ENCODE assay signal across 8 mouse cellular contexts in the genomic region with DNA sequence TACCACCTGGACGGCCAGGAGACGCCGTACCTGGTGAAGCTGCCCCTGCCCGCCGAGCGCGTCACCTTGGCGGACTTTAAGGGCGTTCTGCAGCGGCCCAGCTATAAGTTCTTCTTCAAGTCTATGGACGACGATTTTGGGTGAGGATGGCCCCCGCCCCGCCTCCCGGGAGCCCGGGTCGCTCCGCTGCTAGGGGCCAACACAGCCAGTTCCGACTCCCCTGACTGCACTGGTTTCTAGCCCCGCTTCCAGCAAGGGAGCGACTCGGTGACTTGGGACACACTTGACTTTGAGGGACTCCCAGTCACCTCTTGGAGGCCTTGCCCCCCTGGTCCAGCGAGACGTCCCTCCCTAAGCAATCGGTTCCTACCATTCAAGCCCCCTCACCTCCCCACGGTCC. TPM values are rescaled to one million over a fixed set of nuclear protein-coding genes. Genes with fewer than 3 reads are reported as not detected.
A peak's percentile ranks its signal among the peaks of the same experiment; 100 is the strongest.
DNase-seq lines count a peak whose midpoint lies in the region; ATAC-seq and TF ChIP-seq lines count a peak whose summit lies in the region.

No protein-coding gene starts in this region.

- H3K9ac ChIP-seq in forebrain, embryonic 15.5 days (replicated peaks): peak overlapping the region; percentile 94
- peak overlapping the region; percentile 93 for H3K9ac ChIP-seq in neural tube, embryonic 15.5 days (replicated peaks)

- intact Hi-C loops in gastrocnemius, adult 2 months (cut with DNase I): loop anchor here (5.0 kb wide), 1 partner anchor 135 kb away; a partner anchor contains a TSS

- TF ChIP-seq POLR2A in spleen, adult 2 months (IDR thresholded peaks at IDR 0.05; ENCODE audit: low read depth, low read length): no peak

- peaks cover 9% of the 10 kb centered on the region; the same call in 1 of the 2 replicates for H3K4me1 ChIP-seq in spleen, adult 2 months (ENCODE audit: control insufficient read depth, insufficient read depth, insufficient read length)
- peaks cover 24% of the 10 kb centered on the region for H3K4me1 ChIP-seq in forebrain, embryonic 15.5 days
- H3K4me1 ChIP-seq in neural tube, embryonic 15.5 days: peaks cover 39% of the 10 kb centered on the region

- 0% methylated on average over 26 of the region's 26 CpGs for WGBS in spleen, adult 2 months
- WGBS in forebrain, embryonic 15.5 days: under 1% methylated on average over 26 of the region's 26 CpGs
- under 1% methylated on average over 26 of the region's 26 CpGs for WGBS in neural tube, embryonic 15.5 days

- peak; percentile 38; the same call in 1 of the 2 replicates for ATAC-seq in forebrain, embryonic 15.5 days (replicated peaks)
- peak; percentile 60 for ATAC-seq in neural tube, embryonic 15.5 days (ENCODE audit: low FRiP score)

- H3K27ac ChIP-seq in gastrocnemius, adult 2 months: peak overlapping the region; percentile 94
- peak overlapping the region; percentile 81 for H3K27ac ChIP-seq in spleen, adult 2 months (ENCODE audit: insufficient read depth, low read length)
- H3K27ac ChIP-seq in forebrain, embryonic 15.5 days (replicated peaks): peak overlapping the region; percentile 89
- H3K27ac ChIP-seq in neural tube, embryonic 15.5 days (replicated peaks): peak overlapping the region; percentile 91

- DNase-seq in gastrocnemius, adult 2 months: no peak
- no peak for DNase-seq in gastrocnemius, postnatal 10 days
- no peak for DNase-seq in spleen, adult 2 months (ENCODE audit: low read depth in 1 of 2, low spot score in 2 of 2)
- no peak for DNase-seq in spleen, postnatal 36 days (ENCODE audit: low spot score in 2 of 2)
- peak; percentile 51 for DNase-seq in liver
- no peak for DNase-seq in cerebellum, postnatal 36 days

- H3K27me3 ChIP-seq in spleen, adult 2 months (ENCODE audit: control insufficient read depth, insufficient read depth, low read length): no peaks in the 10 kb centered on the region
- no peaks in the 10 kb centered on the region for H3K27me3 ChIP-seq in forebrain, embryonic 15.5 days
- no peaks in the 10 kb centered on the region for H3K27me3 ChIP-seq in neural tube, embryonic 15.5 days (replicated peaks)

- no peaks in the 10 kb centered on the region for H3K9me3 ChIP-seq in forebrain, embryonic 15.5 days
- no peaks in the 10 kb centered on the region for H3K9me3 ChIP-seq in neural tube, embryonic 15.5 days (replicated peaks)

- no peaks in the 10 kb centered on the region for H3K36me3 ChIP-seq in spleen, adult 2 months (ENCODE audit: control insufficient read depth, insufficient read depth, low read length)
- peaks cover 3% of the 10 kb centered on the region; the same call in 1 of the 2 replicates for H3K36me3 ChIP-seq in forebrain, embryonic 15.5 days
- H3K36me3 ChIP-seq in neural tube, embryonic 15.5 days: peaks cover 20% of the 10 kb centered on the region

- TF ChIP-seq CTCF in gastrocnemius, adult 2 months (IDR thresholded peaks at IDR 0.05): no peak
- TF ChIP-seq CTCF in spleen, adult 2 months (IDR thresholded peaks at IDR 0.05; ENCODE audit: extremely low read depth, insufficient read depth, insufficient read length, insufficient replicate concordance): no peak

- peak overlapping the region; percentile 80 for H3K4me3 ChIP-seq in gastrocnemius, adult 2 months
- peak overlapping the region; percentile 98 for H3K4me3 ChIP-seq in spleen, adult 2 months (ENCODE audit: extremely low read depth, insufficient read depth, insufficient read length)
- peak overlapping the region; percentile 69 for H3K4me3 ChIP-seq in forebrain, embryonic 15.5 days
- H3K4me3 ChIP-seq in neural tube, embryonic 15.5 days (replicated peaks): peak overlapping the region; percentile 70

- peak overlapping the region; percentile 80 for H3K4me2 ChIP-seq in forebrain, embryonic 15.5 days (replicated peaks)
- H3K4me2 ChIP-seq in neural tube, embryonic 15.5 days: peak overlapping the region; percentile 95

RNA-seq across cellular contexts. Expression of a gene that starts 0.4 kb away (rescaled TPM):
- total RNA-seq in gastrocnemius, adult 2 months (2021): 10 to 100 TPM; 30.7 to 31.3 TPM
- total RNA-seq in gastrocnemius, postnatal 10 days (2021): 10 to 100 TPM; 36.3 to 44.4 TPM
- polyA plus RNA-seq in spleen, adult 2 months (2012; rRNA removed): 25.0 and 30.8 TPM in 2 replicates
- polyA plus RNA-seq in forebrain, embryonic 15.5 days (2015; fragmentation: Nextera tagmentation; extraction: Ambion mirVana): 33.3 and 33.7 TPM in 2 replicates
- 32.2 and 34.2 TPM in 2 replicates for polyA plus RNA-seq in neural tube, embryonic 15.5 days (2015; fragmentation: Nextera tagmentation; extraction: Ambion mirVana)

RNA-seq across cellular contexts. Expression of a gene that starts 18.1 kb away (rescaled TPM):
- total RNA-seq in gastrocnemius, adult 2 months (2021): 100 to 1,000 TPM; 137 to 157 TPM
- 100 to 1,000 TPM; 170 to 199 TPM for total RNA-seq in gastrocnemius, postnatal 10 days (2021)
- 241 and 277 TPM in 2 replicates for polyA plus RNA-seq in spleen, adult 2 months (2012; rRNA removed)
- polyA plus RNA-seq in forebrain, embryonic 15.5 days (2015; fragmentation: Nextera tagmentation; extraction: Ambion mirVana): 1,124 and 1,145 TPM in 2 replicates
- 1,083 and 1,151 TPM in 2 replicates for polyA plus RNA-seq in neural tube, embryonic 15.5 days (2015; fragmentation: Nextera tagmentation; extraction: Ambion mirVana)

RNA-seq across cellular contexts. Expression of a gene that starts 18.6 kb away (rescaled TPM):
- total RNA-seq in gastrocnemius, adult 2 months (2021): 10 to 100 TPM; 55.7 to 62.8 TPM
- 10 to 100 TPM; 45.1 to 46.1 TPM for total RNA-seq in gastrocnemius, postnatal 10 days (2021)
- polyA plus RNA-seq in spleen, adult 2 months (2012; rRNA removed): 16.6 and 17.5 TPM in 2 replicates
- polyA plus RNA-seq in forebrain, embryonic 15.5 days (2015; fragmentation: Nextera tagmentation; extraction: Ambion mirVana): 96.8 and 98.9 TPM in 2 replicates
- 100 and 103 TPM in 2 replicates for polyA plus RNA-seq in neural tube, embryonic 15.5 days (2015; fragmentation: Nextera tagmentation; extraction: Ambion mirVana)

RNA-seq across cellular contexts. Expression of a gene that starts 31.2 kb away (rescaled TPM):
- total RNA-seq in gastrocnemius, adult 2 months (2021): 10 to 100 TPM; 59.8 to 70.7 TPM
- 10 to 100 TPM; 51.8 to 52.5 TPM for total RNA-seq in gastrocnemius, postnatal 10 days (2021)
- polyA plus RNA-seq in spleen, adult 2 months (2012; rRNA removed): 27.3 and 32.6 TPM in 2 replicates
- 74.0 and 74.5 TPM in 2 replicates for polyA plus RNA-seq in forebrain, embryonic 15.5 days (2015; fragmentation: Nextera tagmentation; extraction: Ambion mirVana)
- 91.1 and 93.2 TPM in 2 replicates for polyA plus RNA-seq in neural tube, embryonic 15.5 days (2015; fragmentation: Nextera tagmentation; extraction: Ambion mirVana)
